Mouse (Mus musculus): ENCODE data around the gene 5730596B20Rik.

DNA sequence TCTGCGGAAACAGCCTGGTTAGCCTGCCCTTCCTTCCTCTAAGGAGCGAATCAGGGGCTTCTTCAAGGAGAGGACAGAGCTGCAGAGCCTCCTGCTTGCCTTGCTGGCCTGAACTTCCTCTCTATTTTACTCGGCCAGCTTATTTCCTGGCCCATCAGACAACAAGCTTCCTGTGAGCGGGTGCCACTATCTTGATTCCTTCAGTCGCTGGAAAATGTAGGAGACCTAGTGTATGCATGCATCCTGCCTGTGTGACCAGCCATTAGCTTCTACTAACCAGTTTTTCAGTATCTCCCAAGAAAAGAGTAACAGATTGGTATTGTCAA lies 6.4 kb upstream of the 5730596B20Rik start:
- no peak for TF ChIP-seq CTCF (IDR thresholded peaks at IDR 0.05; ENCODE audit: borderline replicate concordance, extremely low read depth, insufficient read depth, insufficient read length)
- TF ChIP-seq POLR2A (IDR thresholded peaks at IDR 0.05; ENCODE audit: borderline replicate concordance, extremely low read depth, insufficient read depth, insufficient read length, poor library complexity, severe bottlenecking): no peak
